Mouse (Mus musculus) ES-CJ7 (cell line): ENCODE data around the gene Ptprd.

ENCODE experiments used
- DNase-seq: peaks from one replicate; pipeline ENCODE4 v3.0.0; 2011; ENCODE audit warnings: low read depth, low spot score

The Ptprd gene

GRCm38 (mm10) chr4:75961865-75962264, 2249.9 kb downstream of the Ptprd start:
- no peak for DNase-seq

GRCm38 (mm10) chr4:75953349-75954060, 2258.3 kb downstream of the Ptprd start:
- DNase-seq = no peak

GRCm38 (mm10) chr4:75950582-75950981, 2261.2 kb downstream of the Ptprd start:
- DNase-seq = no peak

- DNase-seq = no peak
These were observed 2316.9 kb downstream of the Ptprd start for GRCm38 (mm10) chr4:75894871-75895270.
